Mouse (Mus musculus): ENCODE results near the gene Spsb1.

- TF ChIP-seq CTCF (IDR thresholded peaks at IDR 0.05; ENCODE audit: extremely low read depth, insufficient read depth, low read length) (no peak), POLR2A (IDR thresholded peaks at IDR 0.05; ENCODE audit: extremely low read depth, insufficient read depth, low read length) (no peak)
Observed at GRCm38 (mm10) chr4:149901349-149901782, 53.5 kb downstream of the Spsb1 start.

Measured in cortical plate, adult 2 months (tissue).